Mouse (Mus musculus): ENCODE results near the gene Flot1. TPM values are rescaled to one million over a fixed set of nuclear protein-coding genes. Genes with fewer than 3 reads are reported as not detected.

The Flot1 gene
- polyA plus RNA-seq, 1 experiment from 2014 or later = 68.5 TPM

DNA sequence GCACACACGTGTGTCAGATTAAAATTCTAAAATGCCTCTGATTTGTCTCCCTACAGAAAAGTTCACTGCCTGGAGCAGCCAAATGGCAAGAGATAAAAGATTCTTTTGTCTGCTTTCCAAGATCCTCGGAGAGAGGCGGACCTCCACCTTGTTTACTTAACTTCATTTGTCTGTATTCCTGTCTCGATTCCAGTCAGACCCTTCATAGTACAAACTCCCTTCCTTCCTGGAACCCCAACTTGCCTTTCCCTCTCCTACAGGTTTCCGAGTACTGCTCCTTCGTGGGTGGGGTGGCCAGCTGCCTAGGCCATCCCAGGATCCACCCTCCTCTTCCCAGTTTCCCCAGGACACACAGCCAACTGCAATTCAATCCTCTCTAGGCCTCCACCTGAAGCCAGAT lies 20.0 kb upstream of the Flot1 start:
- H3K4me3 ChIP-seq (ENCODE audit: low read depth, low read length) = no peak overlapping the region
- no peaks in the 10 kb centered on the region for H3K9me3 ChIP-seq (replicated peaks; ENCODE audit: control insufficient read depth, low read length)
- no peak for ATAC-seq
- DNase-seq (ENCODE audit: low spot score) = no peak
- H3K9ac ChIP-seq (ENCODE audit: low read length) = no peak overlapping the region
- WGBS = 58% methylated on average over 6 of the region's 6 CpGs
- no peak overlapping the region for H3K27ac ChIP-seq (ENCODE audit: low read depth, low read length)
- no peaks in the 10 kb centered on the region for H3K4me1 ChIP-seq (ENCODE audit: control insufficient read depth, insufficient read depth, low read length)
- H3K4me2 ChIP-seq (ENCODE audit: low read length) = no peak overlapping the region
- no peaks in the 10 kb centered on the region for H3K27me3 ChIP-seq (replicated peaks; ENCODE audit: control insufficient read depth, insufficient read depth, low read length)
- H3K36me3 ChIP-seq (ENCODE audit: control insufficient read depth, insufficient read depth, low read length) = no peaks in the 10 kb centered on the region

DNA sequence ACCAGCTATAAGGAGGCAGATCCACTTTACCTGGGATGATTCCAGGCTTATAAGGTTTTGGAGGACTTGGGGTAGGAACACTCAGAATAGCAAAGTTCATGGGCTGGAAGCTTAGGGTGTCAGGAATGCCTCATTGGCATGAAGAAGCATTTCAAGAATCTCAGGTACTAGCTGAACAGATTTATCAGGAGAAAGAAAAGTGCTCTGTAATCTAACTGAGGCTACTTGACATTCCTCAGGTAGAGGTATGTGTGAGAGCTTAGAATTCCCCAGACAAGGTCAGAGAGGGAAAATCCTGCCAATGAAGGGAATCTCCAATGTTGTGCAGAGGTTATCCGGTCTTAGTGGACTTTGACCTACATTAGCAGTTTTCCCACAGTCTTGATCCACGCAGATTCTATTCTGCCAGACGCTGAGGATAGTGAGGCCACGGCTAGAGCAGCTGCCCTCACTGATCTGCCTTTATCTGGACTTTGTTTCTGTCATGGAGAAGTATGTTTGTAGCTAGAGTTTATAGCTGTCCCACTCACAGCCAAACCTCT lies 19.1 kb upstream of the Flot1 start:
- H3K4me3 ChIP-seq (ENCODE audit: low read depth, low read length) = no peak overlapping the region
- H3K4me2 ChIP-seq (ENCODE audit: low read length) = no peak overlapping the region
- ATAC-seq (no peak), DNase-seq (ENCODE audit: low spot score) (no peak)
- H3K27me3 ChIP-seq (replicated peaks; ENCODE audit: control insufficient read depth, insufficient read depth, low read length) = no peaks in the 10 kb centered on the region
- H3K27ac ChIP-seq (ENCODE audit: low read depth, low read length) = no peak overlapping the region
- H3K4me1 ChIP-seq (ENCODE audit: control insufficient read depth, insufficient read depth, low read length) = no peaks in the 10 kb centered on the region
- no peaks in the 10 kb centered on the region for H3K9me3 ChIP-seq (replicated peaks; ENCODE audit: control insufficient read depth, low read length)
- no peaks in the 10 kb centered on the region for H3K36me3 ChIP-seq (ENCODE audit: control insufficient read depth, insufficient read depth, low read length)
- WGBS = 88% methylated on average over 4 of the region's 4 CpGs
- H3K9ac ChIP-seq (ENCODE audit: low read length) = no peak overlapping the region

GRCm38 (mm10) chr17:35808073-35808472 lies 15.0 kb upstream of the Flot1 start:
- DNase-seq (ENCODE audit: low spot score) (no peak), ATAC-seq (no peak)
- Histone ChIP-seq H3K4me3 (ENCODE audit: low read depth, low read length) (no peak overlapping the region), H3K9me3 (replicated peaks; ENCODE audit: control insufficient read depth, low read length) (no peaks in the 10 kb centered on the region), H3K27me3 (replicated peaks; ENCODE audit: control insufficient read depth, insufficient read depth, low read length) (no peaks in the 10 kb centered on the region), H3K27ac (ENCODE audit: low read depth, low read length) (no peak overlapping the region), H3K4me2 (ENCODE audit: low read length) (no peak overlapping the region), H3K36me3 (ENCODE audit: control insufficient read depth, insufficient read depth, low read length) (no peaks in the 10 kb centered on the region), H3K4me1 (ENCODE audit: control insufficient read depth, insufficient read depth, low read length) (no peaks in the 10 kb centered on the region), H3K9ac (ENCODE audit: low read length) (no peak overlapping the region)
- WGBS = 71% methylated on average over 9 of the region's 9 CpGs

DNA sequence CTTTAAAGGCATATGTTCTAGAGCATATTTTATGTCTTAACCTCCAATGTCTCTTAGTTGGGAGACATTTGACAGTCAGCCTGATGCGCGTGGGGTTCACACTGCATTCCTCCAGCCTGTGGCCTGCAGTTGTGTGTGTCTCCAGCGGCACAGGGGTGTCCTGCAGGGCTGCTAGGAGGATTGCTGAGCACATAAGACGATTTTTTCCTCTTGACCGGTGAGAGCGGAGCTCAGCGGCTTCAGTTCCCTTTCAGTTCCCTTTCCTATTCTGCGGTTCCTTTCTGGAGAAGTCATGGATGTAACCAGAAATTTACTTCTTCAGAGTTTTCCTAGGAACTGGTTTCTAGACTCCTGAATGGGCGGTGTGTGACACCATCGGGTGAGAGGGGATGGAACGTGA lies 13.6 kb upstream of the Flot1 start:
- Histone ChIP-seq H3K27ac (ENCODE audit: low read depth, low read length) (no peak overlapping the region), H3K36me3 (ENCODE audit: control insufficient read depth, insufficient read depth, low read length) (no peaks in the 10 kb centered on the region), H3K4me1 (ENCODE audit: control insufficient read depth, insufficient read depth, low read length) (peaks cover 7% of the 10 kb centered on the region; the same call in 1 of the 2 replicates), H3K4me2 (ENCODE audit: low read length) (no peak overlapping the region), H3K9ac (ENCODE audit: low read length) (no peak overlapping the region), H3K27me3 (replicated peaks; ENCODE audit: control insufficient read depth, insufficient read depth, low read length) (no peaks in the 10 kb centered on the region), H3K4me3 (ENCODE audit: low read depth, low read length) (no peak overlapping the region), H3K9me3 (replicated peaks; ENCODE audit: control insufficient read depth, low read length) (no peaks in the 10 kb centered on the region)
- ATAC-seq = no peak
- no peak for DNase-seq (ENCODE audit: low spot score)
- 87% methylated on average over 11 of the region's 11 CpGs for WGBS

GRCm38 (mm10) chr17:35810900-35811648 lies 12.0 kb upstream of the Flot1 start:
- 76% methylated on average over 5 of the region's 5 CpGs for WGBS
- H3K9ac ChIP-seq (ENCODE audit: low read length) = no peak overlapping the region
- no peak for DNase-seq (ENCODE audit: low spot score)

DNA sequence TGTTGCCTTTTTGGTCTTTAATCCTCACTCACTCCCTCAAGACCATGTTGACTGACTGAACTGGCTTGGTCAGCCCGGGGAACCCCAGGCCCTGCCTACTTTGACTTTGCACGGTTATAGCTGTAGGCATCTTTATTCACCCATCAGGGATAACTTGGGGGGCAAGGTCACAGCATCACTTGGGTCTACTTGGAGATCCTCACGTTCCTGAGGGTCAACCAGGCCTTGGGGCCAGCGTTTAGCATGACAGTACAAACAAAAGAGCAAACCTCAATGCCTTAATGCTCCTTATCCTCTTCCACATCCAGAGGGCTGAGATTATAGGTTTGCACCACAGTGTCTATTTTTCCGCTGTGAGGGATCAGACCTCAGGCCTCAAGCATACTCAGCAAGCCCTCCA lies 10.7 kb upstream of the Flot1 start:
- 79% methylated on average over 5 of the region's 5 CpGs for WGBS
- Histone ChIP-seq H3K27me3 (replicated peaks; ENCODE audit: control insufficient read depth, insufficient read depth, low read length) (no peaks in the 10 kb centered on the region), H3K9me3 (replicated peaks; ENCODE audit: control insufficient read depth, low read length) (no peaks in the 10 kb centered on the region), H3K4me3 (ENCODE audit: low read depth, low read length) (no peak overlapping the region), H3K9ac (ENCODE audit: low read length) (no peak overlapping the region), H3K4me2 (ENCODE audit: low read length) (no peak overlapping the region), H3K27ac (ENCODE audit: low read depth, low read length) (no peak overlapping the region), H3K36me3 (ENCODE audit: control insufficient read depth, insufficient read depth, low read length) (no peaks in the 10 kb centered on the region), H3K4me1 (ENCODE audit: control insufficient read depth, insufficient read depth, low read length) (peaks cover 7% of the 10 kb centered on the region; the same call in 1 of the 2 replicates)
- no peak for DNase-seq (ENCODE audit: low spot score)
- no peak for ATAC-seq

More at GRCm38 (mm10) chr17:35810900-35811648, 12.0 kb upstream of the Flot1 start:
- no peaks in the 10 kb centered on the region for H3K36me3 ChIP-seq (ENCODE audit: control insufficient read depth, insufficient read depth, low read length)
- no peak overlapping the region for H3K4me2 ChIP-seq (ENCODE audit: low read length)
- H3K4me1 ChIP-seq (ENCODE audit: control insufficient read depth, insufficient read depth, low read length) = peaks cover 7% of the 10 kb centered on the region; the same call in 1 of the 2 replicates
- H3K9me3 ChIP-seq (replicated peaks; ENCODE audit: control insufficient read depth, low read length) = no peaks in the 10 kb centered on the region
- H3K4me3 ChIP-seq (ENCODE audit: low read depth, low read length) = no peak overlapping the region
- H3K27ac ChIP-seq (ENCODE audit: low read depth, low read length) = no peak overlapping the region
- H3K27me3 ChIP-seq (replicated peaks; ENCODE audit: control insufficient read depth, insufficient read depth, low read length) = no peaks in the 10 kb centered on the region
- ATAC-seq = no peak

DNA sequence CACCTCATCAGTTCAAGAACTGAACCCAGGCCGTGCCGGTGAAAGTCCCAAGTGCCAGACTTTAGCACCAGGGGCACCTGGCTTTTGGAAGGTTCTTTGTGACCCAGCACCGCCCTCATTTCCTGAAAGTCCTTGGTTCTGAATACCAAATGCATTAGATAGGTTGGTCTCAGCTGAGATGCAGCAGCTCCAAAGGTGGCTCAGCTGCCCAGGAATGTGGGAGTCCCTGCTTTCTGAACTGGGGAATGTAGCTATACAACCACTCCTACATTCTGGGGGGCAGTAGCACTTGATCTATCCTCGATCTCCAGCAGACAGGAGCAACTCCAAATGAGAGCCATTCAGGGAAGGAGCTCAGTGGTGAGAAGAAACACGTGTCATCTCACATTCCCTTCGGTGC lies 10.3 kb upstream of the Flot1 start:
- no peak for DNase-seq (ENCODE audit: low spot score)
- Histone ChIP-seq H3K4me1 (ENCODE audit: control insufficient read depth, insufficient read depth, low read length) (peaks cover 7% of the 10 kb centered on the region; the same call in 1 of the 2 replicates), H3K27ac (ENCODE audit: low read depth, low read length) (no peak overlapping the region), H3K9me3 (replicated peaks; ENCODE audit: control insufficient read depth, low read length) (no peaks in the 10 kb centered on the region), H3K4me3 (ENCODE audit: low read depth, low read length) (no peak overlapping the region), H3K36me3 (ENCODE audit: control insufficient read depth, insufficient read depth, low read length) (no peaks in the 10 kb centered on the region), H3K27me3 (replicated peaks; ENCODE audit: control insufficient read depth, insufficient read depth, low read length) (no peaks in the 10 kb centered on the region), H3K9ac (ENCODE audit: low read length) (no peak overlapping the region), H3K4me2 (ENCODE audit: low read length) (no peak overlapping the region)
- no peak for ATAC-seq
- 72% methylated on average over 6 of the region's 6 CpGs for WGBS

- Histone ChIP-seq H3K27ac (ENCODE audit: low read depth, low read length) (peak overlapping the region; percentile 30; the same call in 1 of the 2 replicates), H3K9me3 (replicated peaks; ENCODE audit: control insufficient read depth, low read length) (no peaks in the 10 kb centered on the region), H3K4me3 (ENCODE audit: low read depth, low read length) (no peak overlapping the region), H3K27me3 (replicated peaks; ENCODE audit: control insufficient read depth, insufficient read depth, low read length) (no peaks in the 10 kb centered on the region), H3K36me3 (ENCODE audit: control insufficient read depth, insufficient read depth, low read length) (no peaks in the 10 kb centered on the region), H3K4me2 (ENCODE audit: low read length) (no peak overlapping the region), H3K4me1 (ENCODE audit: control insufficient read depth, insufficient read depth, low read length) (peaks cover 7% of the 10 kb centered on the region; the same call in 1 of the 2 replicates), H3K9ac (ENCODE audit: low read length) (0 out of 2 replicates have a peak overlapping the region, but pooled peaks have one; percentile 8)
- DNase-seq (ENCODE audit: low spot score) = peak; percentile 84
- peak; percentile 58 for ATAC-seq
- WGBS = 36% methylated on average over 7 of the region's 7 CpGs
Observed at GRCm38 (mm10) chr17:35813245-35813647, 9.8 kb upstream of the Flot1 start.

GRCm38 (mm10) chr17:35813653-35814052 lies 9.4 kb upstream of the Flot1 start:
- H3K9me3 ChIP-seq (replicated peaks; ENCODE audit: control insufficient read depth, low read length) = no peaks in the 10 kb centered on the region
- no peak overlapping the region for H3K4me2 ChIP-seq (ENCODE audit: low read length)
- H3K27me3 ChIP-seq (replicated peaks; ENCODE audit: control insufficient read depth, insufficient read depth, low read length) = no peaks in the 10 kb centered on the region
- H3K4me3 ChIP-seq (ENCODE audit: low read depth, low read length) = no peak overlapping the region
- H3K4me1 ChIP-seq (ENCODE audit: control insufficient read depth, insufficient read depth, low read length) = peaks cover 7% of the 10 kb centered on the region; the same call in 1 of the 2 replicates
- DNase-seq (ENCODE audit: low spot score) = no peak
- 83% methylated on average over 7 of the region's 7 CpGs for WGBS
- H3K27ac ChIP-seq (ENCODE audit: low read depth, low read length) = peak overlapping the region; percentile 30; the same call in 1 of the 2 replicates
- ATAC-seq = 0 out of 2 replicates have a peak, but pooled peaks have one; percentile 12
- 0 out of 2 replicates have a peak overlapping the region, but pooled peaks have one; percentile 8 for H3K9ac ChIP-seq (ENCODE audit: low read length)
- H3K36me3 ChIP-seq (ENCODE audit: control insufficient read depth, insufficient read depth, low read length) = no peaks in the 10 kb centered on the region
